Mouse (Mus musculus) naive thymus-derived CD4-positive, alpha-beta T cell, adult 5 months (primary cell): ENCODE data around the gene Olfr209. TPM values are rescaled to one million over a fixed set of nuclear protein-coding genes. Genes with fewer than 3 reads are reported as not detected.

Experiments
- polyA plus RNA-seq: library from polyadenylated mRNA; unstranded; fragments of 100-300 nt; shearing (Covaris generic); gene quantifications from one replicate; pipeline ENCODE4 v1.2.1, GENCODE M21; 2017

Gene Olfr209
- not detected for polyA plus RNA-seq

GRCm38 (mm10) chr16:59363893-59364292 is at the start of gene Olfr209:
Olfr209 (minus strand) TSS chr16:59363993.

GRCm38 (mm10) chr16:59407032-59407431 is 43.2 kb upstream of the Olfr209 start, which contains the start of gene Gabrr3:
Gabrr3 (plus strand) TSS chr16:59407332.

GRCm38 (mm10) chr16:59349146-59349545 is 14.6 kb downstream of the Olfr209 start, which contains the start of gene Olfr206:
Olfr206 (minus strand) TSS chr16:59349246.

GRCm38 (mm10) chr16:59331038-59331437 is 32.8 kb downstream of the Olfr209 start, which contains the start of gene Olfr205:
Olfr205 (minus strand) TSS chr16:59331138.

GRCm38 (mm10) chr16:59318148-59318547 is 45.6 kb downstream of the Olfr209 start, which contains the start of gene Olfr204:
Olfr204 (minus strand) TSS chr16:59318248.

Other genes with a start within 250 kb of the Olfr209 start
- not detected for gene Olfr194, start 242.9 kb downstream of the Olfr209 start, polyA plus RNA-seq
- not detected for gene Olfr195, start 216.9 kb downstream of the Olfr209 start, polyA plus RNA-seq
- gene Olfr196, start 193.5 kb downstream of the Olfr209 start, polyA plus RNA-seq: 0.67 TPM
- gene Olfr198, start 160.5 kb downstream of the Olfr209 start, polyA plus RNA-seq: not detected
- not detected for gene Olfr199, start 144.2 kb downstream of the Olfr209 start, polyA plus RNA-seq
- gene Olfr201, start 91.4 kb downstream of the Olfr209 start, polyA plus RNA-seq: not detected
- not detected for gene Olfr202, start 77.2 kb downstream of the Olfr209 start, polyA plus RNA-seq
- not detected for gene Olfr203, start 65.1 kb downstream of the Olfr209 start, polyA plus RNA-seq
- gene Olfr204, start 45.7 kb downstream of the Olfr209 start, polyA plus RNA-seq: not detected
- not detected for gene Olfr205, start 32.9 kb downstream of the Olfr209 start, polyA plus RNA-seq
- gene Olfr206, start 14.7 kb downstream of the Olfr209 start, polyA plus RNA-seq: not detected
- not detected for gene Gabrr3, start 43.3 kb upstream of the Olfr209 start, polyA plus RNA-seq
- 49.0 TPM for gene Riox2, start 107.8 kb upstream of the Olfr209 start, polyA plus RNA-seq
- gene Crybg3, start 237.0 kb upstream of the Olfr209 start, polyA plus RNA-seq: 2.6 TPM